Mouse (Mus musculus) hindbrain, embryonic 14.5 days (tissue): ENCODE data around the gene Lrp6. TPM values are rescaled to one million over a fixed set of nuclear protein-coding genes. Genes with fewer than 3 reads are reported as not detected.

Experiments used
- ATAC-seq: fragments of 200-750 bp; cut with Nextera tagmentation; 2 replicates; pipeline ENCODE4 v1.8.0; 2017; ENCODE audit warnings: moderate number of reproducible peaks, mild to moderate bottlenecking, moderate TSS enrichment, moderate library complexity; ENCODE audit not compliant: low FRiP score
- DNase-seq: peaks from one replicate; pipeline ENCODE4 v3.0.0-alpha.2; 2015; ENCODE audit warnings: low spot score
- H3K27ac ChIP-seq: fragments of 300-500 bp; sonication (generic); 2 replicates; pipeline ENCODE4 v1.5.1; 2014; ENCODE audit warnings: mild to moderate bottlenecking, moderate library complexity
- H3K27me3 ChIP-seq: fragments of 300-500 bp; sonication (generic); 2 replicates; pipeline ENCODE4 v1.6.1; 2014; ENCODE audit warnings: mild to moderate bottlenecking, low read length, mixed read lengths; ENCODE audit not compliant: control insufficient read depth, insufficient read depth
- H3K36me3 ChIP-seq: fragments of 300-500 bp; sonication (generic); replicated peaks from 2 replicates; pipeline ENCODE4 v1.6.1; 2014; ENCODE audit not compliant: control insufficient read depth, insufficient read depth
- H3K4me1 ChIP-seq: fragments of 300-500 bp; sonication (generic); replicated peaks from 2 replicates; pipeline ENCODE4 v1.6.1; 2014; ENCODE audit warnings: antibody characterized with exemption, low read length, mixed read lengths; ENCODE audit not compliant: control insufficient read depth, insufficient read depth
- H3K4me2 ChIP-seq: fragments of 300-500 bp; sonication (generic); replicated peaks from 2 replicates; pipeline ENCODE4 v1.6.1; 2014; ENCODE audit warnings: mild to moderate bottlenecking, moderate library complexity
- H3K4me3 ChIP-seq: fragments of 300-500 bp; sonication (generic); replicated peaks from 2 replicates; pipeline ENCODE4 v1.5.1; 2014; ENCODE audit warnings: mild to moderate bottlenecking, low read length
- H3K9ac ChIP-seq: fragments of 300-500 bp; sonication (generic); 2 replicates; pipeline ENCODE4 v1.6.1; 2014
- H3K9me3 ChIP-seq: fragments of 300-500 bp; sonication (generic); 2 replicates; pipeline ENCODE4 v1.6.1; 2016; ENCODE audit warnings: low read length; ENCODE audit not compliant: control insufficient read depth
- WGBS: fragments of 180-500 bp; shearing (Covaris S2); extraction: QIAGEN DNeasy Blood & Tissue Kit; methylation state at CpG from one replicate; pipeline ENCODE4 v1.1.7; 2014; 5-methylcytosine and 5-hydroxymethylcytosine counted together
- polyA plus RNA-seq: library from polyadenylated mRNA; unstranded; fragments of >200 nt; fragmentation: Nextera tagmentation; extraction: Ambion mirVana; gene quantifications from 2 replicates; pipeline ENCODE4 v1.2.1, GENCODE M21; 2014

Gene Lrp6
- polyA plus RNA-seq, 1 experiment from 2014 or later = 22.3 TPM

GRCm38 (mm10) chr6:134431583-134431982 lies 135.2 kb downstream of the Lrp6 start:
- DNase-seq (no peak), ATAC-seq (no peak)
- no peak overlapping the region for H3K27ac ChIP-seq
- H3K4me1 ChIP-seq = no peaks in the 10 kb centered on the region
- no peaks in the 10 kb centered on the region for H3K27me3 ChIP-seq
- WGBS = 31% methylated on average over 4 of the region's 4 CpGs
- H3K4me2 ChIP-seq = no peak overlapping the region
- no peak overlapping the region for H3K4me3 ChIP-seq
- H3K9me3 ChIP-seq = no peaks in the 10 kb centered on the region
- H3K36me3 ChIP-seq = no peaks in the 10 kb centered on the region
- H3K9ac ChIP-seq = no peak overlapping the region

GRCm38 (mm10) chr6:134430161-134430799 lies 136.5 kb downstream of the Lrp6 start:
- Histone ChIP-seq H3K27ac (no peak overlapping the region), H3K27me3 (no peaks in the 10 kb centered on the region), H3K4me2 (no peak overlapping the region), H3K36me3 (no peaks in the 10 kb centered on the region), H3K4me3 (no peak overlapping the region), H3K9ac (no peak overlapping the region), H3K9me3 (no peaks in the 10 kb centered on the region), H3K4me1 (no peaks in the 10 kb centered on the region)
- WGBS = 82% methylated on average over 9 of the region's 9 CpGs
- DNase-seq = no peak
- no peak for ATAC-seq

GRCm38 (mm10) chr6:134428455-134428854 lies 138.3 kb downstream of the Lrp6 start:
- Histone ChIP-seq H3K36me3 (no peaks in the 10 kb centered on the region), H3K4me3 (no peak overlapping the region), H3K4me1 (no peaks in the 10 kb centered on the region), H3K27ac (no peak overlapping the region), H3K9me3 (no peaks in the 10 kb centered on the region), H3K4me2 (no peak overlapping the region), H3K27me3 (no peaks in the 10 kb centered on the region), H3K9ac (no peak overlapping the region)
- no peak for DNase-seq
- ATAC-seq = no peak
- WGBS = 88% methylated on average over 5 of the region's 5 CpGs

- Histone ChIP-seq H3K4me2 (no peak overlapping the region), H3K36me3 (no peaks in the 10 kb centered on the region), H3K4me1 (no peaks in the 10 kb centered on the region), H3K27me3 (no peaks in the 10 kb centered on the region), H3K27ac (no peak overlapping the region), H3K9me3 (no peaks in the 10 kb centered on the region), H3K4me3 (no peak overlapping the region), H3K9ac (no peak overlapping the region)
- DNase-seq (peak; percentile 52), ATAC-seq (no peak)
- WGBS = 87% methylated on average over 3 of the region's 3 CpGs
Observed at GRCm38 (mm10) chr6:134427165-134427564, 139.6 kb downstream of the Lrp6 start.

GRCm38 (mm10) chr6:134425216-134425717 lies 141.5 kb downstream of the Lrp6 start:
- DNase-seq = peak; percentile 92
- Histone ChIP-seq H3K9ac (no peak overlapping the region), H3K4me3 (no peak overlapping the region), H3K27me3 (no peaks in the 10 kb centered on the region), H3K27ac (no peak overlapping the region), H3K4me1 (no peaks in the 10 kb centered on the region), H3K36me3 (no peaks in the 10 kb centered on the region), H3K4me2 (no peak overlapping the region), H3K9me3 (no peaks in the 10 kb centered on the region)
- peak; percentile 85 for ATAC-seq
- 40% methylated on average over 11 of the region's 11 CpGs for WGBS

GRCm38 (mm10) chr6:134421921-134422320 lies 144.8 kb downstream of the Lrp6 start:
- DNase-seq (no peak), ATAC-seq (no peak)
- H3K27me3 ChIP-seq = no peaks in the 10 kb centered on the region
- WGBS = 90% methylated on average over 6 of the region's 6 CpGs
- no peak overlapping the region for H3K4me2 ChIP-seq
- H3K4me1 ChIP-seq = no peaks in the 10 kb centered on the region
- H3K9me3 ChIP-seq = no peaks in the 10 kb centered on the region
- H3K36me3 ChIP-seq = no peaks in the 10 kb centered on the region
- H3K9ac ChIP-seq = no peak overlapping the region
- H3K27ac ChIP-seq = no peak overlapping the region
- no peak overlapping the region for H3K4me3 ChIP-seq

- no peaks in the 10 kb centered on the region for H3K36me3 ChIP-seq
- WGBS = 91% methylated on average over 8 of the region's 8 CpGs
- H3K9ac ChIP-seq = no peak overlapping the region
- no peak overlapping the region for H3K27ac ChIP-seq
- H3K27me3 ChIP-seq = no peaks in the 10 kb centered on the region
- H3K4me3 ChIP-seq = no peak overlapping the region
- no peaks in the 10 kb centered on the region for H3K4me1 ChIP-seq
- DNase-seq (no peak), ATAC-seq (no peak)
- H3K9me3 ChIP-seq = no peaks in the 10 kb centered on the region
- no peak overlapping the region for H3K4me2 ChIP-seq
Observed at GRCm38 (mm10) chr6:134420375-134420774, 146.4 kb downstream of the Lrp6 start.

- 74% methylated on average over 3 of the region's 3 CpGs for WGBS
- Histone ChIP-seq H3K27me3 (no peaks in the 10 kb centered on the region), H3K9ac (no peak overlapping the region), H3K4me2 (no peak overlapping the region), H3K27ac (no peak overlapping the region), H3K9me3 (no peaks in the 10 kb centered on the region), H3K36me3 (no peaks in the 10 kb centered on the region), H3K4me3 (no peak overlapping the region), H3K4me1 (no peaks in the 10 kb centered on the region)
- ATAC-seq (no peak), DNase-seq (no peak)
Observed at GRCm38 (mm10) chr6:134417886-134418285, 148.9 kb downstream of the Lrp6 start.

GRCm38 (mm10) chr6:134416556-134417105 lies 150.1 kb downstream of the Lrp6 start:
- H3K9me3 ChIP-seq = no peaks in the 10 kb centered on the region
- WGBS = 44% methylated on average over 3 of the region's 3 CpGs
- no peaks in the 10 kb centered on the region for H3K36me3 ChIP-seq
- no peaks in the 10 kb centered on the region for H3K27me3 ChIP-seq
- H3K27ac ChIP-seq = no peak overlapping the region
- no peak overlapping the region for H3K4me3 ChIP-seq
- DNase-seq (no peak), ATAC-seq (no peak)
- H3K9ac ChIP-seq = no peak overlapping the region
- H3K4me2 ChIP-seq = no peak overlapping the region
- H3K4me1 ChIP-seq = no peaks in the 10 kb centered on the region
